Mouse (Mus musculus) lung, postnatal 0 days (tissue): ENCODE results near the gene Cbl. TPM values are rescaled to one million over a fixed set of nuclear protein-coding genes. Genes with fewer than 3 reads are reported as not detected.
"Not testable (repeated sequence)": the region's sequence is repeated elsewhere in the genome, so short reads cannot be mapped to it uniquely, and the experiment has no call there.

Source experiments
- ATAC-seq: fragments of 200-750 bp; cut with Nextera tagmentation; 2 replicates; pipeline ENCODE4 v1.8.0; 2017; ENCODE audit warnings: moderate library complexity
- DNase-seq: peaks from one replicate; pipeline ENCODE4 v3.0.0-alpha.2; 2016; ENCODE audit warnings: low spot score
- H3K27ac ChIP-seq: fragments of 300-500 bp; sonication (generic); 2 replicates; pipeline ENCODE4 v1.5.1; 2014; ENCODE audit warnings: antibody characterized with exemption, mild to moderate bottlenecking, low read length, mixed read lengths
- H3K27me3 ChIP-seq: fragments of 300-500 bp; sonication (generic); replicated peaks from 2 replicates; pipeline ENCODE4 v1.6.1; 2014; ENCODE audit warnings: low read length, mixed read lengths; ENCODE audit not compliant: insufficient read depth
- H3K36me3 ChIP-seq: fragments of 300-500 bp; sonication (generic); 2 replicates; pipeline ENCODE4 v1.6.1; 2014; ENCODE audit warnings: low read length, mixed read lengths; ENCODE audit not compliant: insufficient read depth
- H3K4me1 ChIP-seq: fragments of 300-500 bp; sonication (generic); 2 replicates; pipeline ENCODE4 v1.6.1; 2014; ENCODE audit warnings: antibody characterized with exemption, low read depth, low read length, mixed read lengths; ENCODE audit not compliant: insufficient read depth
- H3K4me2 ChIP-seq: fragments of 300-500 bp; sonication (generic); replicated peaks from 2 replicates; pipeline ENCODE4 v1.6.1; 2014; ENCODE audit warnings: low read depth, mild to moderate bottlenecking, low read length, moderate library complexity, mixed read lengths
- H3K4me3 ChIP-seq: fragments of 300-500 bp; sonication (generic); 2 replicates; pipeline ENCODE4 v1.5.1; 2014; ENCODE audit warnings: low read depth, low read length
- H3K9ac ChIP-seq: fragments of 300-500 bp; sonication (generic); replicated peaks from 2 replicates; pipeline ENCODE4 v1.6.1; 2014; ENCODE audit warnings: low read depth, mild to moderate bottlenecking
- H3K9me3 ChIP-seq: fragments of 300-500 bp; sonication (generic); 2 replicates; pipeline ENCODE4 v1.6.1; 2016; ENCODE audit warnings: low read length, mixed read lengths
- CTCF ChIP-seq: IDR thresholded peaks from 2 replicates; pipeline ENCODE4 v1.5.1; 2016; ENCODE audit warnings: antibody characterized with exemption, mild to moderate bottlenecking
- EP300 ChIP-seq: IDR thresholded peaks from 2 replicates; pipeline ENCODE4 v1.6.1; 2016; ENCODE audit warnings: antibody characterized with exemption, mild to moderate bottlenecking, control low read depth
- WGBS: fragments of 180-500 bp; shearing (Covaris S2); extraction: QIAGEN DNeasy Blood & Tissue Kit; methylation state at CpG from one replicate; pipeline ENCODE4 v1.1.7; 2014; 5-methylcytosine and 5-hydroxymethylcytosine counted together
- polyA plus RNA-seq: library from polyadenylated mRNA; unstranded; fragments of >200 nt; fragmentation: Nextera tagmentation; extraction: Ambion mirVana; gene quantifications from 2 replicates; pipeline ENCODE4 v1.2.1, GENCODE M21; 2015

The Cbl gene
- polyA plus RNA-seq, 1 experiment from 2014 or later: 6.8 TPM

- H3K27me3 ChIP-seq: no peaks in the 10 kb centered on the region
- no peaks in the 10 kb centered on the region for H3K9me3 ChIP-seq
- ATAC-seq (no peak), DNase-seq (no peak)
- 90% methylated on average over 4 of the region's 4 CpGs for WGBS
- no peaks in the 10 kb centered on the region for H3K36me3 ChIP-seq
- H3K9ac ChIP-seq: no peak overlapping the region
- TF ChIP-seq EP300 (no peak), CTCF (peak; percentile 44)
- H3K4me1 ChIP-seq: no peaks in the 10 kb centered on the region; the same call in 1 of the 2 replicates
- no peak overlapping the region for H3K4me2 ChIP-seq
- H3K4me3 ChIP-seq: no peak overlapping the region
- no peak overlapping the region for H3K27ac ChIP-seq
Observed at GRCm38 (mm10) chr9:44116182-44116581, 117.7 kb downstream of the Cbl start.

DNA sequence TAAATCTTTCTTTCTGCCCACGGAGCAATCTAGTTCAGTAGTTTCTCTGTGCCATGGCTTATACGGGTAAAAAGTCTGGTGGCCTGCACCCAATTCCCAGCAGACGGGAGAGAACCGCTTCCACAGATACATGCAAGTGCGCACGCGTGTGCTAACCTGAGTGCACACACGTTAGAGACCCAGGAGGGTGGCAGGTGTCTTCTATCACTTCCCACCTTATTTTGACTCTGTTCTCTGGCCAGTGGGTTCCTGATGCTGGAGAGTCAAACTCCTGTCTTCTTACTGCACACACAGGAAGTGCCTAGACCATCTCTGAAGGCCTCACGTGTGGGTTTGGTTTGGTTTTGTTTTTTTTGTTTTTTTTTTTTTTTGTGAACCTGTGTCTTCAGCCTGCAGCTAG is 118.2 kb downstream of the Cbl start:
- H3K4me2 ChIP-seq: no peak overlapping the region
- H3K27me3 ChIP-seq: no peaks in the 10 kb centered on the region
- no peak for ATAC-seq
- H3K36me3 ChIP-seq: no peaks in the 10 kb centered on the region
- WGBS: 80% methylated on average over 9 of the region's 9 CpGs
- no peak for DNase-seq
- TF ChIP-seq CTCF (no peak), EP300 (no peak)
- no peaks in the 10 kb centered on the region; the same call in 1 of the 2 replicates for H3K4me1 ChIP-seq
- no peak overlapping the region for H3K4me3 ChIP-seq
- H3K9me3 ChIP-seq: no peaks in the 10 kb centered on the region
- no peak overlapping the region for H3K27ac ChIP-seq
- H3K9ac ChIP-seq: no peak overlapping the region

DNA sequence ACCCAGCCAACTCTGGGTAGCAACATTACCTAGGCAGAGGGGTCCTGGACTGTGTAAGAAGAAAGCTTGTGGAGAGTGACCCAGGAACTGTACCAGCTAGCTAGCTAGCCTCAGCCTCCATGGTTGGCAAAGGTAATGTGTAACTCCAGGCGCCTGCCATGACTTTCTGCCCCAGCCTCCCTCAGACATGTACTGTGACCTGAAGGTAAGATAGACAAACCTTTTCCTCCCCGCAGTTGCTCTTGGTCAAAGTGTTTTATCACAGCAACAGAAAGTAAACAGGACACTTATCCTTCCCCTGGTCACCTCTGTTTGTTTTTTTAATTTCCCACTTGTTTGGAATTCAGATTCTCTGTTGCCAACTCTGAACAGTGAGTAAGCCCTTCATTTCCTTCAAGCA is 119.4 kb downstream of the Cbl start:
- Histone ChIP-seq H3K36me3 (no peaks in the 10 kb centered on the region), H3K9ac (no peak overlapping the region), H3K4me2 (no peak overlapping the region), H3K4me3 (no peak overlapping the region), H3K27ac (no peak overlapping the region), H3K27me3 (no peaks in the 10 kb centered on the region), H3K4me1 (peaks cover 8% of the 10 kb centered on the region), H3K9me3 (no peaks in the 10 kb centered on the region)
- DNase-seq (no peak), ATAC-seq (no peak)
- WGBS: 53% methylated on average over 2 of the region's 2 CpGs
- TF ChIP-seq EP300 (no peak), CTCF (no peak)

- Histone ChIP-seq H3K27me3 (no peaks in the 10 kb centered on the region), H3K27ac (no peak within 1 kb of the TSS), H3K4me2 (peak within 1 kb of the TSS; percentile 59), H3K4me3 (peak within 1 kb of the TSS; percentile 73), H3K9me3 (no peaks in the 10 kb centered on the region), H3K36me3 (no peaks in the 10 kb centered on the region), H3K4me1 (peaks cover 13% of the 10 kb centered on the region), H3K9ac (peak within 1 kb of the TSS; percentile 53)
- ATAC-seq: peak; percentile 98
- WGBS: 1% methylated on average over 37 of the region's 51 CpGs
- peak; percentile 99 for DNase-seq
- TF ChIP-seq EP300: no peak
- no peak for TF ChIP-seq CTCF
Observed at GRCm38 (mm10) chr9:44113105-44113789, 120.6 kb downstream of the Cbl start, which contains the start of the genes Gm49380 and Rnf26. Gene Gm49380 (minus strand): TSS chr9:44113500. Gene Rnf26 (minus strand): TSS chr9:44113517.

DNA sequence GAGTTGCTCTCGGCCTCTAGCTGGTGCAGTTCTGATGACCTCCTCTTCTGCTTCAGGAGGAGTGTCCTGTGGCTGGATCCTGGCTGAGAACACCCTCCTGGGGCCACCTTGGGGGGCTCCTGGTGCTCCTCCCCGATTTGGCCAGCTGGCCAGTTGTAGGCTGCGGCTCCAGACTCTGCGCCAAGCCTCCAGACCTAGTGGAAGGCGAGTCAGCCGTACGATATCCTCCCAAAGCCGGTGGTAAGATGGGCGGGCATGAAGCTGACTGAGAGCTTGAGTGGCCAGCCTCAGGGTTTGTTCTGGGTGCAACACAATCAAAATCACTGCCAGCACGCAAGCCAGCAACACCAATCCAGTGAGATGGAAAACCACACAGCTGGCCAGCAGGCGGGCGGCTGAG is 121.9 kb downstream of the Cbl start:
- not testable (repeated sequence) for H3K27ac ChIP-seq, H3K4me2 ChIP-seq, H3K36me3 ChIP-seq, H3K9me3 ChIP-seq, H3K4me3 ChIP-seq, DNase-seq, H3K9ac ChIP-seq, ATAC-seq, H3K27me3 ChIP-seq
- peaks cover 20% of the 10 kb centered on the region for H3K4me1 ChIP-seq
- WGBS: 44% methylated on average over 5 of the region's 12 CpGs

DNA sequence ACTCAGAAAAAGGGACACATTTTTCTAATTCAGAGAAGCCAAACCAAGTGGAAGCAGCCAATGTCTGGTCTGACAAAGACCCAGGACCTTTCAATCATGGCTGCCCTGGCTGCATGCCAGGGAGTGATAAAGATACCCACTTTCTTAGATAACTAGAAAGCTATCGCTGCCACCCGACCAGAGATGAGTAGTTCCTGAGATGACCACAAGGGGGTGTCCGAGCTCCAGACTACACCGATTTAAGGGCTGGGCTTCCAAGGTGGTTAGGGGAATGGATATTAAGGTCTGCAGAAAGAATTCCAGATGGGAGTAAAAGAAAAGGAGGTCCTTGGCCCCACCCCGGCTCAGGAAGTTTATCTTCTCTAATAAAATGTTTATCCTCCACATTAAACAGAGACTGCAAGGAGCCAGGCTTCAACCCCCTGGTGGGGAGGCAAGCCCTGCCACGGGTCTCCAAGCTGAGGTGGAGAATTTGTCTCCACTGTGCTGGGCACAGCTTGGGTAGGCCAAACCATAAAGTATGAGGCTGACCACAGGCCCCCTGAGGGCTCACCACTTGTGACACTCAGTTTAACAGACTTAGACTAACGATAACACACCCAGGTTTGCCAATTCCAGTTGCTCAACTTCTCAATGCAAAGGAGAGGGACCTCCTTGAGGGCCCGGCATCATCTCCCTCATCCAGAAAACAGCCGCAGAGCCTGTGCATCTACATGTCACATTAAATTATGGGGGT is 124.3 kb downstream of the Cbl start:
- H3K4me3 ChIP-seq: no peak overlapping the region

More for the DNA sequence above, 124.3 kb downstream of the Cbl start:
- no peaks in the 10 kb centered on the region for H3K36me3 ChIP-seq
- DNase-seq (peak; percentile 75), ATAC-seq (no peak)
- peaks cover 30% of the 10 kb centered on the region for H3K4me1 ChIP-seq
- WGBS: 18% methylated on average over 9 of the region's 9 CpGs
- no peak overlapping the region for H3K4me2 ChIP-seq
- no peaks in the 10 kb centered on the region for H3K9me3 ChIP-seq
- H3K9ac ChIP-seq: no peak overlapping the region
- TF ChIP-seq EP300: no peak; the same call in 1 of the 2 replicates
- peak; percentile 84 for TF ChIP-seq CTCF
- H3K27ac ChIP-seq: no peak overlapping the region
- H3K27me3 ChIP-seq: no peaks in the 10 kb centered on the region
